Mouse (Mus musculus) right cerebral cortex, postnatal 36 days (tissue): ENCODE results near the gene Ccdc114.

Experiments used
- DNase-seq, 2 experiments: peaks; one replicate each; pipeline ENCODE4 v3.0.0; 2022; ENCODE audit warnings: low spot score in 2 of 2, mixed read lengths in 1 of 2

Gene Ccdc114

GRCm38 (mm10) chr7:45981612-45982011 lies 57.7 kb downstream of the Ccdc114 start:
- DNase-seq: peak in 1 of 2 experiments; percentile 14

- DNase-seq: no peak
Observed at GRCm38 (mm10) chr7:45986893-45987292, 63.0 kb downstream of the Ccdc114 start.

GRCm38 (mm10) chr7:45988344-45988743 lies 64.5 kb downstream of the Ccdc114 start:
- DNase-seq: no peak

GRCm38 (mm10) chr7:45992470-45992869 lies 68.6 kb downstream of the Ccdc114 start:
- no peak for DNase-seq
